Mouse (Mus musculus) liver, embryonic 16.5 days (tissue): ENCODE measurements around the gene Sik1. TPM values are rescaled to one million over a fixed set of nuclear protein-coding genes. Genes with fewer than 3 reads are reported as not detected.

Experiments used
- ATAC-seq: fragments of 200-750 bp; cut with Nextera tagmentation; 2 replicates; pipeline ENCODE4 v1.8.0; 2017; ENCODE audit warnings: low read depth, mild to moderate bottlenecking, moderate number of reproducible peaks, moderate library complexity
- H3K27ac ChIP-seq: fragments of 300-500 bp; sonication (generic); 2 replicates; pipeline ENCODE4 v1.5.1; 2014; ENCODE audit warnings: mild to moderate bottlenecking, low read length
- H3K27me3 ChIP-seq: fragments of 300-500 bp; sonication (generic); 2 replicates; pipeline ENCODE4 v1.6.1; 2014; ENCODE audit warnings: low read depth, low read length, mixed read lengths; ENCODE audit not compliant: control insufficient read depth, insufficient read depth
- H3K36me3 ChIP-seq: fragments of 300-500 bp; sonication (generic); 2 replicates; pipeline ENCODE4 v1.6.1; 2014; ENCODE audit warnings: mild to moderate bottlenecking; ENCODE audit not compliant: control insufficient read depth, insufficient read depth
- H3K4me1 ChIP-seq: fragments of 300-500 bp; sonication (generic); 2 replicates; pipeline ENCODE4 v1.6.1; 2014; ENCODE audit warnings: low read depth, low read length, mixed read lengths; ENCODE audit not compliant: control insufficient read depth
- H3K4me2 ChIP-seq: fragments of 300-500 bp; sonication (generic); 2 replicates; pipeline ENCODE4 v1.6.1; 2014; ENCODE audit warnings: low read depth, low read length, mixed read lengths
- H3K4me3 ChIP-seq: fragments of 300-500 bp; sonication (generic); 2 replicates; pipeline ENCODE4 v1.5.1; 2014; ENCODE audit warnings: low read depth, mild to moderate bottlenecking, low read length
- H3K9ac ChIP-seq: fragments of 300-500 bp; sonication (generic); 2 replicates; pipeline ENCODE4 v1.6.1; 2014; ENCODE audit warnings: low read depth, low read length
- H3K9me3 ChIP-seq: fragments of 300-500 bp; sonication (generic); replicated peaks from 2 replicates; pipeline ENCODE4 v1.6.1; 2016; ENCODE audit warnings: low read length; ENCODE audit not compliant: control insufficient read depth
- WGBS: fragments of 180-500 bp; shearing (Covaris S2); extraction: QIAGEN DNeasy Blood & Tissue Kit; methylation state at CpG from one replicate; pipeline ENCODE4 v1.1.7; 2014; ENCODE audit not compliant: insufficient replicate concordance; 5-methylcytosine and 5-hydroxymethylcytosine counted together
- polyA plus RNA-seq: library from polyadenylated mRNA; unstranded; fragments of >200 nt; fragmentation: Nextera tagmentation; extraction: Ambion mirVana; gene quantifications from 2 replicates; pipeline ENCODE4 v1.2.1, GENCODE M21; 2015

The Sik1 gene
- polyA plus RNA-seq, 1 experiment from 2014 or later, result 5.4 TPM

DNA sequence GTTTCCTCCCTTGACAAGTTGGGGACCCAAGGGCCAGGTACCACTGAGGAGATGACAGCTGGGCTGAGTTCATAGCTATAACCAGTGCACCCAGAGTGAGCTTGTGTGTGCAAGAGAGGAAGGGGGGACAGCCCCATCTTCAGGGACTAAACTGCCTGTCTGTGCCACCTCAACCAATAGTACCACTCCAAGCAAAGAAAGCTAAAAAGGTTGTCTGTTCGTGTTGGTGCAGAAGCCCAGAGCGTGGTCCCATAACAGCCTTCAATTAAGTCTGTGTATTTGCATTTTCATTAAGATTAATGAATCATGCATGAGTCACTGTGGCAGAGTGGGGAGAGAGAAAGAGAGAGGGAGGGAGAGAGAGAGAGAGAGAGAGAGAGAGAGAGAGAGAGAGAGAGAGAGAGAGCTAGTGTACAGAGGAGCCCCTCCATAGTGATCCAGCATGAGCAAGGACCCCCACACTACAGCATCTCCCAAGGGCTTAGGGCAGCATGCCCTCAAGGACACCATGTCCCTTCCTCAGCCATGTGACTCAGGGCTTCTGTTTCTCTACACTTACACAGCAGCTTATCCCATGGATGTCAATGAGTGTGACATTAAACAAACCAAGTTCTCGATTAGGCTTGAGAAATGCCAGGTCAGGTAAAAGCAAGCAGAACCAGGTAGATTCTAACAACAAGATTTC, 41.5 kb downstream of the Sik1 start:
- H3K9me3 ChIP-seq, result no peaks in the 10 kb centered on the region
- WGBS, result 60% methylated on average over 3 of the region's 3 CpGs

GRCm38 (mm10) chr17:31811333-31811732, 44.3 kb downstream of the Sik1 start:
- no peak overlapping the region for H3K4me3 ChIP-seq
- H3K36me3 ChIP-seq, result no peaks in the 10 kb centered on the region
- no peak overlapping the region for H3K27ac ChIP-seq
- H3K4me1 ChIP-seq, result no peaks in the 10 kb centered on the region; the same call in 1 of the 2 replicates
- H3K9me3 ChIP-seq, result no peaks in the 10 kb centered on the region
- no peak overlapping the region for H3K4me2 ChIP-seq
- no peak overlapping the region for H3K9ac ChIP-seq
- no peaks in the 10 kb centered on the region for H3K27me3 ChIP-seq
- 57% methylated on average over 4 of the region's 4 CpGs for WGBS
- ATAC-seq, result no peak

More for the DNA sequence above, 41.5 kb downstream of the Sik1 start:
- no peaks in the 10 kb centered on the region for H3K27me3 ChIP-seq
- no peaks in the 10 kb centered on the region for H3K36me3 ChIP-seq
- no peak for ATAC-seq
- no peak overlapping the region for H3K4me3 ChIP-seq
- H3K27ac ChIP-seq, result no peak overlapping the region
- H3K9ac ChIP-seq, result no peak overlapping the region
- no peaks in the 10 kb centered on the region; the same call in 1 of the 2 replicates for H3K4me1 ChIP-seq
- H3K4me2 ChIP-seq, result no peak overlapping the region

GRCm38 (mm10) chr17:31809894-31810293, 45.7 kb downstream of the Sik1 start:
- H3K36me3 ChIP-seq, result no peaks in the 10 kb centered on the region
- no peak overlapping the region for H3K4me2 ChIP-seq
- H3K9ac ChIP-seq, result no peak overlapping the region
- ATAC-seq, result no peak
- H3K4me3 ChIP-seq, result no peak overlapping the region
- WGBS, result 63% methylated on average over 19 of the region's 19 CpGs
- H3K9me3 ChIP-seq, result no peaks in the 10 kb centered on the region
- H3K27me3 ChIP-seq, result no peaks in the 10 kb centered on the region
- H3K4me1 ChIP-seq, result no peaks in the 10 kb centered on the region
- H3K27ac ChIP-seq, result no peak overlapping the region

GRCm38 (mm10) chr17:31809136-31809535, 46.5 kb downstream of the Sik1 start:
- Histone ChIP-seq H3K9ac (no peak overlapping the region), H3K27me3 (no peaks in the 10 kb centered on the region)
- 65% methylated on average over 7 of the region's 7 CpGs for WGBS

GRCm38 (mm10) chr17:31808082-31808875, 47.3 kb downstream of the Sik1 start:
- ATAC-seq, result no peak
- Histone ChIP-seq H3K27ac (no peak overlapping the region), H3K4me3 (no peak overlapping the region), H3K4me1 (no peaks in the 10 kb centered on the region), H3K4me2 (no peak overlapping the region), H3K36me3 (no peaks in the 10 kb centered on the region), H3K27me3 (no peaks in the 10 kb centered on the region), H3K9me3 (no peaks in the 10 kb centered on the region), H3K9ac (no peak overlapping the region)
- 43% methylated on average over 10 of the region's 10 CpGs for WGBS

More at GRCm38 (mm10) chr17:31809136-31809535, 46.5 kb downstream of the Sik1 start:
- H3K4me3 ChIP-seq, result no peak overlapping the region
- no peak for ATAC-seq
- H3K36me3 ChIP-seq, result no peaks in the 10 kb centered on the region
- H3K4me1 ChIP-seq, result no peaks in the 10 kb centered on the region
- no peak overlapping the region for H3K27ac ChIP-seq
- H3K4me2 ChIP-seq, result no peak overlapping the region
- no peaks in the 10 kb centered on the region for H3K9me3 ChIP-seq

- no peak overlapping the region for H3K9ac ChIP-seq
- no peak overlapping the region for H3K4me3 ChIP-seq
- no peak for ATAC-seq
- no peaks in the 10 kb centered on the region for H3K27me3 ChIP-seq
- no peak overlapping the region for H3K4me2 ChIP-seq
- 44% methylated on average over 3 of the region's 3 CpGs for WGBS
- H3K9me3 ChIP-seq, result no peaks in the 10 kb centered on the region
- no peaks in the 10 kb centered on the region for H3K4me1 ChIP-seq
- no peak overlapping the region for H3K27ac ChIP-seq
- H3K36me3 ChIP-seq, result no peaks in the 10 kb centered on the region
Measured at GRCm38 (mm10) chr17:31806496-31806895, 49.1 kb downstream of the Sik1 start.

DNA sequence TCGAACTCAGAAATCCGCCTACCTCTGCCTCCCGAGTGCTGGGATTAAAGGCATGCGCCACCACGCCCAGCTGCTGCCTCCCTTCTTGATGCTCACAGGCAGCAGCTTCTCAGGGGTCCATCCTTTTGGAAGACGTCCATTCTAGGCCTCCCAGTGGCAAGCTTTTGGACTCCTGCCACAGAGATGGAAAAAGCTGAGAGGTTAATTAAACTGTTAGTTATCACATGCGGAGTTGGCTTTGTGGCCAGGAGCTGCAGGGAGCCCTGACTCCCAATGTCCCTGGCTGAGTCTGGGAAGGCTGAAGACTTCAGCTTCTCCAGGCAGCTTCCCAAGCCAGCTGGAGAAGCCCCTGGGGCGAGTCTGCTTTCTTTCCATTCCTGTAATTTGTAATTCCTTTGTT, 49.6 kb downstream of the Sik1 start:
- Histone ChIP-seq H3K4me2 (no peak overlapping the region), H3K9me3 (no peaks in the 10 kb centered on the region), H3K36me3 (no peaks in the 10 kb centered on the region), H3K27ac (no peak overlapping the region), H3K4me3 (no peak overlapping the region), H3K4me1 (no peaks in the 10 kb centered on the region), H3K9ac (no peak overlapping the region), H3K27me3 (no peaks in the 10 kb centered on the region)
- WGBS, result 43% methylated on average over 8 of the region's 8 CpGs
- ATAC-seq, result no peak

- H3K36me3 ChIP-seq, result no peaks in the 10 kb centered on the region
- no peak overlapping the region for H3K27ac ChIP-seq
- H3K9ac ChIP-seq, result no peak overlapping the region
- no peak for ATAC-seq
- H3K4me2 ChIP-seq, result no peak overlapping the region
- H3K4me3 ChIP-seq, result no peak overlapping the region
- no peaks in the 10 kb centered on the region for H3K9me3 ChIP-seq
- H3K27me3 ChIP-seq, result no peaks in the 10 kb centered on the region
- no peaks in the 10 kb centered on the region for H3K4me1 ChIP-seq
- WGBS, result 18% methylated on average over 4 of the region's 4 CpGs
Measured at GRCm38 (mm10) chr17:31805585-31805984, 50.0 kb downstream of the Sik1 start.
